Mouse (Mus musculus): ENCODE results near the gene Ifne.

Gene Ifne

GRCm38 (mm10) chr4:88880101-88880500 is at the start of gene Ifne:
Gene Ifne, minus strand, starts transcription at chr4:88880201.
- no peak for DNase-seq

GRCm38 (mm10) chr4:88928341-88929102 is 48.5 kb upstream of the Ifne start:
- DNase-seq, result no peak

- DNase-seq, result no peak
Observed at GRCm38 (mm10) chr4:88927850-88928249, 47.8 kb upstream of the Ifne start.

- DNase-seq, result no peak
Observed at GRCm38 (mm10) chr4:88926637-88927036, 46.6 kb upstream of the Ifne start.

GRCm38 (mm10) chr4:88926082-88926481 is 46.1 kb upstream of the Ifne start:
- no peak for DNase-seq

DNA sequence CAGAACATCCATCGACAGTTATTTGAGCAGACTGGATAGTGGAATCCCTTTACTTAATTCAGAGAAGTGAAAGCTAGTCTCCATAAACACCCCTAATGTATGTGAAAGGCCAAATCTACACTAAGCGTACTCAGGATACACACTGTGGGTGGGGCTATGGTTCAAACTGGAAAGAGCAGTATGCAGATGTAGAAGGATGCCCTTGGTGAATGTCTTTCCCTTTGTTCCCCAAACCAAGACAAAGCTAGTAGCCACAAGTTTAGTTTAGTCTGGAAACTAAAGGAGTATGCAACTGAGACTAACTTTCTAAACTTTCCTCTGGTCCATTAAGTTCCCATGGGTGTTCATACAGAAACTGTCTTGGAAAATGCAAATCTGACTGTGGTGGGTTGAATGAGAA is 45.5 kb upstream of the Ifne start:
- DNase-seq, result no peak

GRCm38 (mm10) chr4:88921280-88921679 is 41.3 kb upstream of the Ifne start:
- DNase-seq, result no peak

GRCm38 (mm10) chr4:88917770-88918460 is 37.9 kb upstream of the Ifne start:
- DNase-seq, result no peak

GRCm38 (mm10) chr4:88916306-88916705 is 36.3 kb upstream of the Ifne start:
- no peak for DNase-seq

GRCm38 (mm10) chr4:88913984-88914383 is 34.0 kb upstream of the Ifne start:
- no peak for DNase-seq

GRCm38 (mm10) chr4:88912882-88913281 is 32.9 kb upstream of the Ifne start:
- DNase-seq, result no peak

- no peak for DNase-seq
Observed at GRCm38 (mm10) chr4:88912187-88912586, 32.2 kb upstream of the Ifne start.

GRCm38 (mm10) chr4:88909600-88910534 is 29.9 kb upstream of the Ifne start:
- DNase-seq, result no peak

- DNase-seq, result no peak
Observed at GRCm38 (mm10) chr4:88893201-88893754, 13.3 kb upstream of the Ifne start.

- no peak for DNase-seq
Observed at GRCm38 (mm10) chr4:88888236-88888635, 8.2 kb upstream of the Ifne start.

- no peak for DNase-seq
Observed at GRCm38 (mm10) chr4:88878772-88879171, 1.2 kb downstream of the Ifne start.

DNA sequence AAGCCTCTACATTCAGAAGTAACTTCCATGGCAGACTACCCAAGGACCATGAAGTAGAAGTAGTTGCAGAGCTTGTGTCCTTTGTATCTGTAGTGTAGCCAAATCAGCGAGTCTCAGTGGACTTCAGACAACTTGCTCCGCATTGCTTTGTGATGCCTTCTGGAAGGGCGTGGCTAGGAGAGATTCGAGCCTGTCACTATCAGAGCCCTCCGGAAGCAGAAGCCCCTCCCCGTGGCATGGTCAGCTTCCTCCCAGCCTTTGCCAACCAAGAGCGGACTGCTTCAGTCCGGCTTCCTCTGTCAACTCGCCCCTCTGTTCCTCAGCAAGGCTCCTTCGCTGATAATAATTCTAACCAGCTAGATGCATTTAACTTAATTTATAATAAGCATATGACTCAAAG is 1.8 kb downstream of the Ifne start:
- no peak for DNase-seq

DNA sequence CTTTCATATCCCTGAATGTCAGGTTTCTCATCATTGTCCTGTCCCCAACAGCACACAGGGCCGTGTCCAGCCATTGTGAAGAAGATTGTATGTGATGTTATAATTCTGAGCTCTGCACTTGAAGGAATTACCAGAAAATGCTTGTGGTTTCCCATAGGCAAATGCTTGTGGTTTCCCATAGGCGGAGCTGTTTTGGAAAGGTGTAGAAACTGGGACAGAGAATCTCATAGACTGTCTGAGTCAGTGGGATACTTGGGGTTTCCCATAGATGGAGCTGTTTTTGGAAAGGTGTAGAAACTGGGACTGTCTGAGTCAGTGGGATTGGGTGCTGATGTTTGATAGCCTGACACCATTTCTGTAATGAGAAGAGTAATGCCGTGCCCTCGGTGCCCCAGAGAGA is 3.5 kb downstream of the Ifne start:
- no peak for DNase-seq

GRCm38 (mm10) chr4:88875435-88876095 is 4.4 kb downstream of the Ifne start:
- DNase-seq, result no peak

- DNase-seq, result no peak
Observed at GRCm38 (mm10) chr4:88872691-88873090, 7.3 kb downstream of the Ifne start.

GRCm38 (mm10) chr4:88867926-88868911 is 11.8 kb downstream of the Ifne start:
- no peak for DNase-seq

All from layer of hippocampus, adult 9-11 months (tissue).